Mouse (Mus musculus) embryonic facial prominence, embryonic 12.5 days (tissue): ENCODE measurements around the gene Hnrnpc. TPM values are rescaled to one million over a fixed set of nuclear protein-coding genes. Genes with fewer than 3 reads are reported as not detected.
"Not testable (repeated sequence)": the region's sequence is repeated elsewhere in the genome, so short reads cannot be mapped to it uniquely, and the experiment has no call there.

ENCODE experiments used
- ATAC-seq: fragments of 200-750 bp; cut with Nextera tagmentation; 2 replicates; pipeline ENCODE4 v1.8.0; 2017; ENCODE audit not compliant: insufficient number of reproducible peaks, insufficient read depth, low FRiP score, low TSS enrichment
- H3K27ac ChIP-seq: fragments of 300-500 bp; sonication (generic); 2 replicates; pipeline ENCODE4 v1.5.1; 2016; ENCODE audit warnings: mild to moderate bottlenecking
- H3K27me3 ChIP-seq: fragments of 300-500 bp; sonication (generic); 2 replicates; pipeline ENCODE4 v1.6.1; 2016; ENCODE audit warnings: mild to moderate bottlenecking, moderate library complexity
- H3K36me3 ChIP-seq: fragments of 300-500 bp; sonication (generic); 2 replicates; pipeline ENCODE4 v1.6.1; 2016; ENCODE audit warnings: mild to moderate bottlenecking
- H3K4me1 ChIP-seq: fragments of 300-500 bp; sonication (generic); 2 replicates; pipeline ENCODE4 v1.6.1; 2016
- H3K4me2 ChIP-seq: fragments of 300-500 bp; sonication (generic); replicated peaks from 2 replicates; pipeline ENCODE4 v1.6.1; 2016; ENCODE audit warnings: mild to moderate bottlenecking, moderate library complexity
- H3K4me3 ChIP-seq: fragments of 300-500 bp; sonication (generic); 2 replicates; pipeline ENCODE4 v1.5.1; 2016; ENCODE audit warnings: mild to moderate bottlenecking
- H3K9ac ChIP-seq: fragments of 300-500 bp; sonication (generic); 2 replicates; pipeline ENCODE4 v1.6.1; 2016; ENCODE audit warnings: mild to moderate bottlenecking, moderate library complexity
- H3K9me3 ChIP-seq: fragments of 300-500 bp; sonication (generic); 2 replicates; pipeline ENCODE4 v1.6.1; 2016; ENCODE audit warnings: mild to moderate bottlenecking, moderate library complexity
- WGBS: fragments of 180-500 bp; shearing (Covaris S2); methylation state at CpG from one replicate; pipeline ENCODE4 v1.1.7; 2016; 5-methylcytosine and 5-hydroxymethylcytosine counted together
- polyA plus RNA-seq: library from polyadenylated mRNA; unstranded; fragments of >200 nt; fragmentation: Nextera tagmentation; extraction: Ambion mirVana; gene quantifications from 2 replicates; pipeline ENCODE4 v1.2.1, GENCODE M21; 2016

Hnrnpc gene
- polyA plus RNA-seq, 1 experiment from 2014 or later = 818 TPM

DNA sequence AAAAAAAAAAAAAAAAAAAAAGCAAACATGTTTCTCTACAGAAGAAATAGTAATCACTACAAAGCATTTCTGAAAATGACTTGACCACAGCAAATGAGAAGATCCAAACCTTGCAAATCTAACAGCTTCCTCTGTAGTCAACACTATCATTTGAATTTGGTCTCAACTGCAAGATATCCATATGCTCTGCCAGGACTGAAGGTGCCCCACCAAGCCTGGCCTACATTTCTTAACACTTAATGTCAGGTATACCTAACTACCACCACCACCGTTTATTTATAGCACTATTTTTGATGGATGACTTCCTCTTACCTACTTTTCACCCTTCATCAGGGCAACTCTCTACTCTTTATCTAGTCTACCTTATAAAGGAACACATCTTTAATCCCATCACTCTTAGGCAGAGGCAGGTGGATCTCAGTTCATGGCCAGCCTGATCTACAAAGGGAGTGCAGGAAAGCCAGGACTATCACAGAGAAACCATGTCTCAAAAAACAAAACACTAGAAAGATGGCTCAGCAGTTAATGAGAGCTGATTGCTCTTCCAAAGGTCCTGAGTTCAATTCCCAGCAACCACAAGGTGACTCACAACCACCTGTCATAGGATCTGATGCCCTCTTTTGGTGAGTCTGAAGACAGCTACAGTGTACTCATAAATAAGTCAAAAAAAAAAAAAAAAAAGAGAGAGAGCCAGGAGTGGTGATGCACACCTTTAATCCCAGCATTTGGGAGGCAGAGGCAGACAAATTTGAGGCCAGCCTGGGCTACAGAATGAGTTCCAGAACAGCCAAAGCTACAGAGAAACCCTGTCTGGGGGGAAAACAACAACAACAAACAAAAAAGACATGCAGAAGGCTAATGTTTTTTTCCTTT lies 2.3 kb downstream of the Hnrnpc start:
- Histone ChIP-seq H3K4me3 (peak overlapping the region; percentile 88), H3K36me3 (peaks cover 18% of the 10 kb centered on the region), H3K9me3 (no peaks in the 10 kb centered on the region), H3K27ac (no peak overlapping the region), H3K4me2 (peak overlapping the region; percentile 76), H3K9ac (no peak overlapping the region), H3K27me3 (no peaks in the 10 kb centered on the region), H3K4me1 (peaks cover 23% of the 10 kb centered on the region)
- no peak for ATAC-seq
- WGBS = 84% methylated on average over 1 of the region's 1 CpGs

GRCm38 (mm10) chr14:52100170-52100960 lies 3.5 kb downstream of the Hnrnpc start:
- H3K27ac ChIP-seq = no peak overlapping the region
- H3K4me3 ChIP-seq = no peak overlapping the region
- no peak for ATAC-seq
- no peak overlapping the region for H3K9ac ChIP-seq
- peaks cover 27% of the 10 kb centered on the region for H3K36me3 ChIP-seq
- no peak overlapping the region for H3K4me2 ChIP-seq
- WGBS = 73% methylated on average over 5 of the region's 5 CpGs
- no peaks in the 10 kb centered on the region for H3K9me3 ChIP-seq
- peaks cover 23% of the 10 kb centered on the region for H3K4me1 ChIP-seq
- no peaks in the 10 kb centered on the region for H3K27me3 ChIP-seq

DNA sequence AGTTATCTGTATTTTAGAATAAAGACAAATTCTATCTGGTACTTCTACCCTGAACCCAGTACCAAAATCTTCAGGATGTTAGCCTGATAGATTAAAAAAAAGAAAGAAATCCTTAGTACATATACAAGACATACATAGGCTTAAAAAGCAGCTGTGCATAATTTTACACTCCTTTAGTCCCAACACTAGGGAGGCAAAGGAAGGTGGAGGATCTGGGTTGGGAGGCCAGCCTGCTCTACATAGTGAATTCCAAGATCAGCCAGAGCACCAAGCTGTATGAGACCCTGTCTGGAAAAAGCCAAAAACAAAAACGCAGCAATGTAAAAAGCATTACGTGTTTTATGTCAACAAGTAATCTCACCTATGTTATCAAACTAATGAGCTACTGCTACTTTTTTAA lies 4.3 kb downstream of the Hnrnpc start:
- H3K4me2 ChIP-seq = no peak overlapping the region
- H3K36me3 ChIP-seq = peaks cover 33% of the 10 kb centered on the region
- H3K27me3 ChIP-seq = no peaks in the 10 kb centered on the region

DNA sequence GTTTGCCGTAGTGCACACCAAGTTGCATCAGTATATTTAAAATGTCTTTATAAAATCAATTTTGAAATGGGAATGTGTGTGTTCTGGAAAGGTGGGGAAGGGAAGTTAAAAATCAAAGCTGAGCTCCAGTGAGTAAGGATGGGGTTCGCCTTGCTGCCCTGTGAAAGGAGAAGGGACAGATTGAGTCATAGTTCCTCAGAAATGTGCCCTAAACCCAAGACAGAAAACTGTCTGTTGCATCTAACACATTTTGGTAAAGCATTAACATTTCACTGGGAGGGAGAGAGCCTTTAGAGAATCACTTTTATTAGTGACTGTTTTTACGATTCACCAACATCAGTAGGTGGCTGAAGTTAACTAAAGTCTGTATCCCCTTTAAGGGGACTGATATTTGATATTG lies 5.4 kb downstream of the Hnrnpc start:
- not testable (repeated sequence) for H3K27me3 ChIP-seq, H3K9ac ChIP-seq, H3K9me3 ChIP-seq, ATAC-seq, H3K4me2 ChIP-seq, H3K27ac ChIP-seq, H3K4me3 ChIP-seq
- H3K36me3 ChIP-seq = peaks cover 34% of the 10 kb centered on the region
- H3K4me1 ChIP-seq = peaks cover 23% of the 10 kb centered on the region
- 84% methylated on average over 3 of the region's 3 CpGs for WGBS

More for the DNA sequence above, 4.3 kb downstream of the Hnrnpc start:
- no peak for ATAC-seq
- Histone ChIP-seq H3K4me1 (peaks cover 23% of the 10 kb centered on the region), H3K27ac (no peak overlapping the region), H3K4me3 (no peak overlapping the region), H3K9ac (no peak overlapping the region), H3K9me3 (no peaks in the 10 kb centered on the region)
- 80% methylated on average over 2 of the region's 2 CpGs for WGBS

DNA sequence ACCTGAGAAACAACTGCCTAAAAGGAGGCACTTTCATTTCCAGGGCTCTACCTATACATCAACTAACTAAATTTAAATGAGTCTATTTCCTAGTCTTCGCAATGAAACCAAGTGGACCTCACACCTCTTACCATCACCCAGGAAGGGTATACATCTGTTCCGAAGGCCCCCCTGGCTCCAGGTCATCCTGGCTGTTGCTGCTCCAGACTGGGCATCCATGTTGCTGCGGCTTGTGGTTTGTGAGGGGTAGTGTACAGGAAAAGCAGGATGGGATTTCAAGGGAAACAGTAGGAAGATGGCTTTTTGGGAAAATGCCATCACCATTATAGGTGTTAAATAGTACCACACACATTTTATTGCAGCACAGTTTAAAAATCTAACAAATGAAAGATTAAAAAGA lies 6.6 kb downstream of the Hnrnpc start:
- H3K27ac ChIP-seq, ATAC-seq, H3K9ac ChIP-seq, H3K4me2 ChIP-seq, H3K4me3 ChIP-seq, H3K27me3 ChIP-seq, H3K9me3 ChIP-seq: not testable (repeated sequence)
- H3K36me3 ChIP-seq = peaks cover 44% of the 10 kb centered on the region
- peaks cover 21% of the 10 kb centered on the region for H3K4me1 ChIP-seq
- 95% methylated on average over 3 of the region's 3 CpGs for WGBS

DNA sequence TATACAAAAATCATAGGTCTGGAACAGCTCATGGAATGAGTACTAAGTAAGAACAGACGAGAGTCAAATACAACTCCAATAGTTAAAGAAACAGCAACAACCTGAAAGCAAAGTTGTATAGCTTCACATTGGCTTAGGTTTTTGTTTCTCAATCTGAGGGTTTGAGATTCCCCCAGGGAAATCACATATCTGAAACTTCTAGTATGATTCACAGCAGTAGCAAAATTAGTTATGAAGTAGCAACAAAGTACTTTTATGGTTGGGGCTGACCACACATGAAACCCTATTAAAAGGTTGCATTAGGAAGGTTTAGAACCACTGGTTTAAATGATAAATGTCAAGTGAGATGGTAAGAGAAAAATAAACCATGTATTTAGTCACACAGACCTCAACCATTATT lies 9.3 kb downstream of the Hnrnpc start:
- H3K9ac ChIP-seq = no peak overlapping the region
- H3K36me3 ChIP-seq = peaks cover 53% of the 10 kb centered on the region

GRCm38 (mm10) chr14:52083083-52083482 lies 20.7 kb downstream of the Hnrnpc start:
- Histone ChIP-seq H3K4me3 (no peak overlapping the region), H3K27ac (no peak overlapping the region), H3K27me3 (no peaks in the 10 kb centered on the region), H3K4me2 (no peak overlapping the region), H3K4me1 (no peaks in the 10 kb centered on the region), H3K9me3 (no peaks in the 10 kb centered on the region), H3K36me3 (peaks cover 57% of the 10 kb centered on the region), H3K9ac (no peak overlapping the region)
- no peak for ATAC-seq

More for the DNA sequence above, 9.3 kb downstream of the Hnrnpc start:
- no peaks in the 10 kb centered on the region for H3K9me3 ChIP-seq
- no peak overlapping the region for H3K4me3 ChIP-seq
- ATAC-seq = no peak
- H3K27ac ChIP-seq = no peak overlapping the region
- 83% methylated on average over 1 of the region's 1 CpGs for WGBS
- H3K4me2 ChIP-seq = no peak overlapping the region
- no peaks in the 10 kb centered on the region for H3K27me3 ChIP-seq
- 0 out of 2 replicates have a peak, but pooled peaks cover 4% of the 10 kb centered on the region for H3K4me1 ChIP-seq

- Histone ChIP-seq H3K27me3 (no peaks in the 10 kb centered on the region), H3K36me3 (peaks cover 55% of the 10 kb centered on the region), H3K9ac (no peak overlapping the region), H3K4me3 (no peak overlapping the region), H3K9me3 (no peaks in the 10 kb centered on the region), H3K4me1 (no peaks in the 10 kb centered on the region), H3K4me2 (no peak overlapping the region), H3K27ac (no peak overlapping the region)
- no peak for ATAC-seq
- WGBS = 94% methylated on average over 15 of the region's 15 CpGs
Measured at GRCm38 (mm10) chr14:52071599-52072137, 32.2 kb downstream of the Hnrnpc start.

- Histone ChIP-seq H3K9ac (no peak overlapping the region), H3K4me3 (no peak overlapping the region), H3K9me3 (no peaks in the 10 kb centered on the region), H3K4me2 (no peak overlapping the region), H3K27ac (no peak overlapping the region), H3K4me1 (no peaks in the 10 kb centered on the region), H3K27me3 (no peaks in the 10 kb centered on the region), H3K36me3 (peaks cover 8% of the 10 kb centered on the region)
- WGBS = 60% methylated on average over 4 of the region's 4 CpGs
- ATAC-seq = no peak
Measured at GRCm38 (mm10) chr14:52066135-52066534, 37.7 kb downstream of the Hnrnpc start.

DNA sequence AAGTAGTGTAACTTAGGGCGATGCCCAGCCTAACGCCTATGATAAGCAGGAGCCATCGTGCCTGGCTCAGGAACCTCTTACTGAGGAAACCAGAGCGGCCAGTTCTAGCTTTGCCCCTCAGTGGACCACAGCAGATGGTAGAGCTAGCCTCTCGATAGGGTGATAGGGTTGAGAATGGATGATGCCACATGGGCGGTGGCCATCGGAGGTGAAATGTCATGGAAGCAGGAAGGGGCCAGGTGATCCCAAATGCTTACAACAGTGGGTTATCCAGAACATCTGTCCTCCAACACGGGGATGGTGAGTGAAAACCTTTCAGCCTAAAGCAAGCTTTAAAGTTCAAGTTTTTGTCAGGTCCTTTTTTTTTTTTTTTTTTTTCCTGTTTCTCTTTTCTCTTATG lies 42.0 kb downstream of the Hnrnpc start:
- Histone ChIP-seq H3K27me3 (no peaks in the 10 kb centered on the region), H3K4me2 (no peak overlapping the region), H3K4me3 (no peak overlapping the region), H3K36me3 (no peaks in the 10 kb centered on the region), H3K4me1 (no peaks in the 10 kb centered on the region), H3K9ac (no peak overlapping the region), H3K9me3 (no peaks in the 10 kb centered on the region), H3K27ac (no peak overlapping the region)
- no peak for ATAC-seq
- WGBS = 85% methylated on average over 8 of the region's 8 CpGs

GRCm38 (mm10) chr14:52060800-52061199 lies 43.0 kb downstream of the Hnrnpc start:
- ATAC-seq = no peak
- 94% methylated on average over 1 of the region's 1 CpGs for WGBS
- H3K4me3 ChIP-seq = no peak overlapping the region

DNA sequence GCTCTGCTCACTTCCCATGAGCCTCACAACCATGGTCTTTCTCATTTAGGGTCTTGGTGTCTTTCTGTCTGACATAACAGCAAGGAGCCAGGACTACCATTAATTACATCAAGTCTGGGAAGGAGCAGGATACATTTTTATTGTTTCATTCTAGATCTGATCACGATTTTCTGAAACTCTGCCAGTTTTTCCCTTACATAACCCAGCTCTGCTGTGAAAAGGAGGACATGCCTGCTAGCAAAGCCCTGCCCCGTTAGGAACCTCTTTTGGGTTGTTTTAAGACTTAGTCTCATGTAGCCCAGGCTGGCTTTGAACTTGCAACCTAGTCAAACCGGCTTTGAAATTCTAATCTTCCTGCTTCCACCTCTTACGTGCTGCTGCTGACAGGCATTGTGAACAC lies 43.8 kb downstream of the Hnrnpc start:
- H3K36me3 ChIP-seq = no peaks in the 10 kb centered on the region
- WGBS = 61% methylated on average over 4 of the region's 4 CpGs
- H3K27me3 ChIP-seq = no peaks in the 10 kb centered on the region
- H3K9me3 ChIP-seq = no peaks in the 10 kb centered on the region
- no peak overlapping the region for H3K9ac ChIP-seq
- ATAC-seq = no peak
- no peak overlapping the region for H3K27ac ChIP-seq
- no peak overlapping the region for H3K4me2 ChIP-seq
- H3K4me3 ChIP-seq = no peak overlapping the region
- no peaks in the 10 kb centered on the region for H3K4me1 ChIP-seq

More at GRCm38 (mm10) chr14:52060800-52061199, 43.0 kb downstream of the Hnrnpc start:
- Histone ChIP-seq H3K4me1 (no peaks in the 10 kb centered on the region), H3K27ac (no peak overlapping the region), H3K4me2 (no peak overlapping the region), H3K27me3 (no peaks in the 10 kb centered on the region), H3K36me3 (no peaks in the 10 kb centered on the region), H3K9ac (no peak overlapping the region), H3K9me3 (no peaks in the 10 kb centered on the region)
